Mouse (Mus musculus): Measurements from ENCODE around the gene Bhmt. TPM values are rescaled to one million over a fixed set of nuclear protein-coding genes. Genes with fewer than 3 reads are reported as not detected.

Bhmt gene
- total RNA-seq (2021): under 1 TPM in 1 of 2 experiments, not detected in 1; 0.11 TPM
- long read RNA-seq, experiment 1: 0 reads
- long read RNA-seq, experiment 2: 0 reads

GRCm38 (mm10) chr13:93637282-93638245, at the start of gene Bhmt:
Bhmt (minus strand) TSS chr13:93637961.
- intact Hi-C loops (cut with DNase I; ENCODE audit: low total_unique reads): no loop called here
- DNase-seq: no peak

GRCm38 (mm10) chr13:93687321-93687720, 49.6 kb upstream of the Bhmt start:
- DNase-seq: no peak
- intact Hi-C loops (cut with DNase I; ENCODE audit: low total_unique reads): no loop called here

DNA sequence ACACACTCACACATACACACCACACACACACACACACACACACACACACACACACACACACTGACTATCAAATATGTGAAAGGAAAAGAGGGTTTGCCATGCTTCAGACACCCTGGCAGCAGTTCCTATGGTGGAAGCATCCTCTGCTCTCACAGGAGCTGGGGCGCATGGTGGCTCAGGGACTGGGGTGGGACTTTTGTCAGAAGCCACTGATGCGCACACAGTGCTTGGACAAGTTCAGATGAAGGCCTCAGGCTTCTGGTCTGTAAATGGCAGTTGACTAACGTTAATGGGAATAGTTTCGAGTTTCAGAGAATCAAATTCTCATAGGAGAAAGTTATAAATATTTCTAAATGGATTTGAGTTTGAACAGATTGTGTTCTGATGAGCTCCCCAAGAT, 47.5 kb upstream of the Bhmt start:
- intact Hi-C loops (cut with DNase I; ENCODE audit: low total_unique reads): no loop called here
- no peak for DNase-seq

- no peak for DNase-seq
- intact Hi-C loops (cut with DNase I; ENCODE audit: low total_unique reads): no loop called here
Measured at GRCm38 (mm10) chr13:93683336-93683735, 45.6 kb upstream of the Bhmt start.

GRCm38 (mm10) chr13:93676864-93677263, 39.1 kb upstream of the Bhmt start:
- intact Hi-C loops (cut with DNase I; ENCODE audit: low total_unique reads): no loop called here

GRCm38 (mm10) chr13:93674131-93674561, 36.4 kb upstream of the Bhmt start, which contains the start of the genes Bhmt2 and Dmgdh:
Bhmt2 (minus strand) TSS chr13:93674302.
Dmgdh (plus strand) TSS chr13:93674433.
- intact Hi-C loops (cut with DNase I; ENCODE audit: low total_unique reads): no loop called here
- no peak for DNase-seq

More at GRCm38 (mm10) chr13:93676864-93677263, 39.1 kb upstream of the Bhmt start:
- no peak for DNase-seq

DNA sequence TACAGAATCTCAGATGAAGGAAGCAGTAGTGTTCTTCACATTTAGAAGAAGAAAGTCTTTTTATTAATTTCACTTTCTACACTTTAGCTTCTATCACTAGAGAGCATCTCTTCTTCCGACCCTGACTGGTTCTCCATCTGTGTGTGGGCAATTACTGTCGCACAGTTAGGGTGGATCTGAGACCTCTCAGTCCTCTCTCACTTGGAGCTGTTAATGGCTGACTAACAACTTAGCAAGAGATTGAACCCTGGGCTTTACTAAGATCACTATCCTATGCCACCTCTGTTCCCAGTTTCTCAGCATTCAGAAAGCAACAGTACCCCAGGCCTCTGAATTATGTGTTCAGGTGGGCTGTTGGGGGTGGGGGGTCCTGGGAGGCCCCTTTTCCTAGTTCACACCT, 35.5 kb upstream of the Bhmt start:
- DNase-seq: no peak
- intact Hi-C loops (cut with DNase I; ENCODE audit: low total_unique reads): no loop called here

GRCm38 (mm10) chr13:93672371-93672770, 34.6 kb upstream of the Bhmt start:
- intact Hi-C loops (cut with DNase I; ENCODE audit: low total_unique reads): no loop called here
- DNase-seq: no peak

DNA sequence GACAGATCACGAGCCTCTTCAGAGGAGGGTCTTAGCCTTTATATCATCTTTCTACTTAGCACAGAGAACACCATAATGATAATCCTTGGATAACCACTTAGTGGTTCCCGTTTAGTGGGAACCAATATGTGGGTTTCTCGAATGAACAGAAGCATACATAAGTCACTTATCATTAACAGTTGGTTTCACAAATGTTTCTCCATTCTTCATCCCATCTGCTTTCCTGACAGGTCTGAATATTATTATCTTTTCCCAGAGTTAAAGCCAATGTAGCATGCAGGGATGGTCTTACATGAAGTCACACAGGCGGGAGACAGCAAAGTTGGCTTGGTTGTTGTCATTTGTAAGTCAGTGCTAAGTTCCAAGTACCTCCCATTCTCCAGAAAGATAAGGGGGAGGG, 29.8 kb upstream of the Bhmt start:
- intact Hi-C loops (cut with DNase I; ENCODE audit: low total_unique reads): no loop called here
- no peak for DNase-seq

GRCm38 (mm10) chr13:93657941-93658340, 20.2 kb upstream of the Bhmt start:
- intact Hi-C loops (cut with DNase I; ENCODE audit: low total_unique reads): no loop called here
- DNase-seq: no peak

DNA sequence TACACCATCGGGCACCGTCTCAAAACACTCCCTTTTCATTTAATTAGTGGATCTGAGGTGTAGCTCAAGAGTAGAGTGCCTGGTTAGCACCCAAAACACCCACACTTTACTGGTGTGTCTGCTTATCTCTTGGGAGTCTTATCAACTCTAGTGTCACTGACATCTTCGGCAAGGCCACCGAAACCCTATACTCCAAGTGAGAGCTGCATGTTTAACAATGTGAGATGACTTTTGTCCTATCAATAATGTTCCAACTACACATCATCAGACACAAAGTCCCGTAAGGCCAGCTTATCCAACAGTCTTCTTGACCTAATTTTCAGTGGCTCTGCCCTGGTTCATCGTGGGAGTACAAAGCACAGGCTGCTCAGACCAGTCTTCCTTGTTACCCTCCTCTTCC, 15.6 kb upstream of the Bhmt start:
- intact Hi-C loops (cut with DNase I; ENCODE audit: low total_unique reads): no loop called here
- no peak for DNase-seq

- DNase-seq: no peak
- intact Hi-C loops (cut with DNase I; ENCODE audit: low total_unique reads): no loop called here
Measured at GRCm38 (mm10) chr13:93648387-93649130, 10.8 kb upstream of the Bhmt start.

- intact Hi-C loops (cut with DNase I; ENCODE audit: low total_unique reads): no loop called here
- DNase-seq: no peak
Measured at GRCm38 (mm10) chr13:93639636-93640035, 1.9 kb upstream of the Bhmt start.

GRCm38 (mm10) chr13:93636561-93636960, 1.2 kb downstream of the Bhmt start:
- intact Hi-C loops (cut with DNase I; ENCODE audit: low total_unique reads): no loop called here
- no peak for DNase-seq

GRCm38 (mm10) chr13:93632927-93633326, 4.8 kb downstream of the Bhmt start:
- no peak for DNase-seq
- intact Hi-C loops (cut with DNase I; ENCODE audit: low total_unique reads): no loop called here

- no peak for DNase-seq
- intact Hi-C loops (cut with DNase I; ENCODE audit: low total_unique reads): no loop called here
Measured at GRCm38 (mm10) chr13:93630941-93631705, 6.6 kb downstream of the Bhmt start.

- DNase-seq: no peak
- intact Hi-C loops (cut with DNase I; ENCODE audit: low total_unique reads): no loop called here
Measured at GRCm38 (mm10) chr13:93628861-93629260, 8.9 kb downstream of the Bhmt start.

GRCm38 (mm10) chr13:93614361-93614948, 23.3 kb downstream of the Bhmt start:
- intact Hi-C loops (cut with DNase I; ENCODE audit: low total_unique reads): loop anchor here (10.0 kb wide), 2 partner anchors 100 to 180 kb away; no protein-coding TSS in a partner anchor
- DNase-seq: no peak

DNA sequence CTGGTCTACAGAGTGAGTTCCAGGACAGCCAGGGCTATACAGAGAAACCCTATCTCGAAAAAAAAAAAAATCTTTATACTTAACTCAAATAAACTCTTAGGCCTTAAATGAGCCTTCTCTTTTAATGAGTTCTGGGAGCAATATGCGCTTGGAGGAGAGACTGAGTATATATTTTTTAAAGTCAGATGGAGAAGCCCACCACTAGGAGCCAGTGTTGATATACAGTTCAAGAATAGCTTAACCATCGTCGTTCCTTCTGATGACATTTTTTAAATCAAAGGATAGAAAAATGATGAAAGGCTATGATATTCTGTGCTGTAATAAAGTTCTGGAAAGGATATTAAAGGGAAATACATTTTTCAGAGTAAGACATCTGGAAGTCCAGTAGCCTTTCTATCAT, 24.0 kb downstream of the Bhmt start:
- intact Hi-C loops (cut with DNase I; ENCODE audit: low total_unique reads): loop anchor here (10.0 kb wide), 2 partner anchors 101 to 179 kb away; no protein-coding TSS in a partner anchor
- DNase-seq: no peak

Data from gastrocnemius, postnatal 14 days (tissue).